Mouse (Mus musculus) kidney, postnatal 36 days (tissue): ENCODE results near the gene Cd72.

Source experiments
- DNase-seq, 2 experiments: peaks; one replicate each; pipeline ENCODE4 v3.0.0; 2021 to 2022; ENCODE audit warnings: mixed read lengths in 2 of 2

The Cd72 gene

DNA sequence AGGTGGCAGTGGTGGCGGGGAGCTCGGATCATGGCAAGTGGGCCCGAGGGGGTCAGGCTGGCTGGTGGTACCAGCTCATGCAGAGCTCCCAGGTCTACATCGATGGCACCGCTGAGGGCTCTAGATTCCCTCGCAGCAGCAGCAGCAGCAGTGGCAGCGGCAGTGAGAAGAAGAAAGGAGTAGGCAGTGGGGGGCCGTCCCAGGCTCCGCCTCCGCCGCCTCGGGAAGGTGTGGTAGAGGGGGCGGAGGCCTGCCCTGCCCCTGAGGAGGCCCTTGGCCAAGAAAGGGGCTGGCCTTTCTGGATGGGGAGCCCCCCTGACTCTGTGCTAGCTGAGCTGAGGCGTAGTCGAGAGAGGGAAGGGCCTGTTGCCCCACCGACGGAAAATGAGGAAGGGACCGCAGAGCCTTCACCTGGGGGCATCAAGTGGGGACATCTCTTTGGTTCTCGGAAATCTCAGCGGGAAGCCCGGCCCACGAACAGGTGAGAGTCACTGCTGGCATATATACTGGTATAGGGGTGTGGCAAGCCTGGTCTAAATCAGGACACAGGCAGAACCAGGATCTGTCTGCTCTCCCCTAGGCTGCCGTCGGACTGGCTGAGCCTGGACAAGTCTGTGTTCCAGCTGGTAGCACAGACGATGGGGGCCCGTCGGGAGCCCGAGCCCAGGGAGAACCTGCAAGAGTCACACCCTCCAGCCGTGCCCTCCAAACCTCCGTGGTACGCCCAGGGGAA is 28.6 kb downstream of the Cd72 start:
- DNase-seq = no peak

DNA sequence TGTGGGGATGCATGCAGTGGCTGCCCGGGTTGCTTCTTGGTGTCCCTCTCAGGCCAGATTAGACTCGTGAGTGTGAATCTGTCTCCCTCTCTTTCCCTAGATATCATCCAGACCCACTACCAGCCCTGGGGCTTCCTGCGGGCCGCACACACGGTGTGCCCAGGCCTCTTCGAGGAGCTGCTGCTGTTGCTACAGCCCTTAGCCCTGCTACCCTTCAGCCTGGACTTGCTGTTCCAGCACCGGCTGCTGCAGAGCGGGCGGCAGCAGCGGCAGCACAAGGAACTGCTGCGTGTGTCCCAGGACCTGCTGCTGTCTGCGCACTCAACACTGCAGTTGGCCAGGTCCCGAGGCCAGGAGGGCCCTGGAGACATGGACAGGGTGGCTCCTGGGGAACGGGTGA is 29.2 kb downstream of the Cd72 start:
- DNase-seq = no peak

DNA sequence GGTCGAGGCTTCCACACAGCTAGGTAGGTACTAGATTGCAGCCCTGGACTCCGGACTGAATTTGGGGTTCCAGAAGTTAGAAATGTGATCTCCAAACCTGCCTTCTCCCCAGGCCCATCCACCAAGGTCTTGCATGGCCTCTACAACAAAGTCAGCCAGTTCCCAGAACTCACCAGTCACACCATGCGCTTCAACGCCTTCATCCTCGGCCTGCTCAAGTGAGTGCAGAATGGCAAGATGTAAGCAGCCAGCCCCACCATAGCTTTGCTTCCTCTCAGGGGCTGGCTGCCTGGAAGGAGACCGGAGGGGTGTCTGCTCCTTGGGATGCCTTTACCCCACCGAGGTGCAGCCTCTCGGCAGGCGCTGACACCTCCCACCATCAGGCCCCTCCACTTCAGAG is 30.4 kb downstream of the Cd72 start:
- DNase-seq = no peak

DNA sequence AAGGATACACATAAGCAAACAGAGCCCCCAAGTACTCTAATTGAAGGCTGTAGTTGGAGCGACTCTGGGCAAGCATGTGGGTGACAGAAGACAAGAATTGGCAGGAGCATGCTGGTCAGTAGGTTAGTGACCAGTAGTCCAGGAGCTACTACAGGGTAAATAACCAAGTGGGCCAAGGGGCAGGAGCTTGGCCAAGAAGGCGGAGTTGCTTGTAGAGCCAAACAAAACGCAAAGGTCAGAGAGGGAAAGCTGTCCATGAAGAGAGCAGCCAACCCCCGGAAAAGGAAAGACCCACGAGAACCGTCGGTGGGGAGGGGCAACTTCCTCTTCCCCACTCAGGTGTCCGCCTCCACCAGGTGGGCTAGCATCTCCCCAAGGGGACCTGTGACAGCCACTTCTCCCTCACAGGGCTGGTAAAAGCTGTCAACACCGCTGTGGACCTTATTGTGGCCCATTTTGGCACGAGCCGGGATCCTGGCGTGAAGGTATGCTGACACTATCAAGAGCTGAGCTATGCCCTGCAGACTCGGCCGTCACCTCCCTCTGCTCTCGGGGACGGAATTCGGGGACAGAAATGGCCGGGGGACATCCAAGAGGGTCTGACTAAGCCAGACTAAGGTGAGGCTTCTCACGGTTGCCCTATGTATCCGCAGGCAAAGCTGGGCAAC is 31.0 kb downstream of the Cd72 start:
- peak; percentile 82 to 90 for DNase-seq

DNA sequence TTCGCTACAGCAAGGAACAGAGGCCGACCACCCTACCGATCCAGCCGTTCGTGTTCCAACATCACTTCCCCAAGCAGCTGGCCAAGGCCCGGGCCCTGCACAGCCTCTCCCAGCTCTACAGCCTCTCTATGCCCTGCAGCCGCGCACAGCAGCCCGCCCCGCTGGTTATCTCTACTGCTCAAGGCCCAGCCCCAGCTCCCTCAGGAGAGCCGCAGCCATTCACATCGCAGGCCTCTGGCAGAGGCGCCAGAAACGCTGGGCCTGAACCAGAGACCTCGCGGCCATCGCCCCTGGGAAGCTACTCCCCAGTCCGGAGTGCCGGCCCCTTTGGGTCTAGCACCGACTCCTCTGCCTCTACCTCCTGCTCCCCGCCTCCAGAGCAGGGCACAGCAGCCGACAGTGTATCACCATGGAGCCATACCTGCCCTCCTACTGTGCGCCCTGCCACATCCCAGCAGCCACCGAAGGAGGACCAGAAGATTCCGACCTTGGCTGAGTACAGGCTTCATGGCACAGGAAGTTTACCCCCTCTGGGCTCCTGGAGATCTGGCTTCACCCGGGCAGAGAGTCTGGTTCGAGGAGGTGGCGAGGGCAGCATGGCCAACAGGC is 32.7 kb downstream of the Cd72 start:
- peak in 1 of 2 experiments; percentile 6 for DNase-seq

DNA sequence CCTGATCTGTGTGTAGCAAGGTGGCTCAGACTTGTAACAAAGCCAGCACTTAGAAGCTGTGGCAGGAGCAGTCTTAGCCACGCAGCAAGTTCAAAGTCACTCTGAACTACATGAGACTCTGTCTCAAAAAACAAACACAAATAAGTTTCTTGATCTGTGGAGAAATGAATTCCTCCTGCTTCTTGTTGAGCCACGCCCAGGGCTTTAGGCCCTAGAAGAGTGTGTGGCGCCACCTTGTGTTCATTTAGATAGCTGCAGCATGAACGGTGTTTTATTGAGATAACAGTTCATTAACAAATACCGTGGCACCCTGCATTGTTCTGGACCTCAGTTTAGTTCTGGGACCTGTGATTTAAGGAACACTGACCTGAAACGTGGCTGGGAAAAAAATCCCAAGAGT is 34.1 kb downstream of the Cd72 start:
- peak; percentile 88 to 90 for DNase-seq

DNA sequence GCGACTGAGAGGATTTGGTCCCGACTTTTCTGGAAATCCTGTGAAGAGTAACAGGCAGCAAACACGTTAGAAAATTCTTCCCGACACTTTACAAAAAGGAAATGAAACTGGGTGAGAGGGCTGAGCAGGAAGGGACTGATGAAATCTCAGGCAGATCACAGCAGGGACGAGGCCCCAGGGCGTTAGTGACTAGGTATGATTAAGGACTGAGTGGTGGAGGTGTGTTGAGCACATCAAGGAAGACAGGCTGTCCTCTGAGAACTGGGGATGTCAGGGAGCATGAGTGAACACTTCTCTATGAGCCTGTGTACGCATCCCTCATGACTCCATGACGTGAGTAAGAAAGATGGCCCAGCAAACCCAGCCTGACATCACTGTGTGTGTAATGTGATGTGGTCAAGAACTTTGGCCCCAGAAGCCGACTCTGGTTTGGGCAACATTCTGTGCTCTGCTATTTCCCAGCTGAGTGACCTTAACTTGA is 34.6 kb downstream of the Cd72 start:
- peak in 1 of 2 experiments; percentile 26 for DNase-seq

DNA sequence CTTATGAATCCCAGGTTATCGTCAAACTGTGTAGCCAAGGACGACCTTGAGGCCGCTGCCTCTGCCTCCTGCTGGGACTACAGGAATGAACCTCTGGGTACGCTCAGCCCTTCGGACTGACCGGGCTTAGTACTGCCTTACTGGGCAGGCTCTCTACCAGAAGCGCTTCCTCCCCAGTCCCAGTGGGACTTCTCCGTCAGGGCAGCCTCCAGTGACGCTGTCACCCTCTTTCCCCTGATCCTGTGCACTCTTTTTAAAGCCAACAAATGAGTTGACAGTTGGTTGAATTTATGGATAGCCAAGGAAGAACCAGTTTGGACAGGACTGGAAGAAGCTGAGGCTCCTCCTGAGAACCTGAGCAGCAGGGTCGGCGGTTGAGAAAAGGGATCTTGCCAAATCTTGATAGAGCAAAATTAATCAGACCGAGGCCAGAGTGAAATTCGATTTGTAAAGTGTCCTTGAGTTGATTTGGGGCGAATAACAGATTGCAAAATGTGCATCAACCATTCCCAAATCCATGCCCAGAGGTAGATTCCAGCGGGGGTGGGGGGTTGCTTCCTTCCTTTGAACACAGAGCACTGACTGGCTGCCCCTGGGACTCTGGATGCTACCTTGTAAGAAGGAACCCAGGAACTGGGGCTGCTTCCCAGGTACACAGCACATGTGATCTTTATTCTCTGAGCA is 35.3 kb downstream of the Cd72 start:
- peak; percentile 78 to 84 for DNase-seq

DNA sequence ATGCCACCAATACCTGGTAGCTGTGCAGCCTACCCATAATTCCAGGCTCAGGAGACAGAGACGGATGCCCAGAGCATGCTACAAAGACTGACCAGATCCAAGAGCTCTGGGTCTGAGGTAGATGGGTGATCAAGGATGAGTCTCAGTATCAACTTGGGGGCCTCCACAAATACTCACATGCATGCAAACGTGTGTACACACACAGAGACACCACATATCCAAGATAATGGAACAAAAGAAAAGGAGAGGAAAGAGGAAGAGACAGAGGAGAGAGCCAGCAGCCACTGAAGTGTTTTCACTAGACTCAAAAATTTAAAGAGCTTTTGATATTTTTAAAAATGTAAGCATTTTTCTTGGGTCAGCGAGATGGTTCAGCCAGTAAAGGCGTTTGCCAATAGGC is 36.0 kb downstream of the Cd72 start:
- peak in 1 of 2 experiments; percentile 2 for DNase-seq

DNA sequence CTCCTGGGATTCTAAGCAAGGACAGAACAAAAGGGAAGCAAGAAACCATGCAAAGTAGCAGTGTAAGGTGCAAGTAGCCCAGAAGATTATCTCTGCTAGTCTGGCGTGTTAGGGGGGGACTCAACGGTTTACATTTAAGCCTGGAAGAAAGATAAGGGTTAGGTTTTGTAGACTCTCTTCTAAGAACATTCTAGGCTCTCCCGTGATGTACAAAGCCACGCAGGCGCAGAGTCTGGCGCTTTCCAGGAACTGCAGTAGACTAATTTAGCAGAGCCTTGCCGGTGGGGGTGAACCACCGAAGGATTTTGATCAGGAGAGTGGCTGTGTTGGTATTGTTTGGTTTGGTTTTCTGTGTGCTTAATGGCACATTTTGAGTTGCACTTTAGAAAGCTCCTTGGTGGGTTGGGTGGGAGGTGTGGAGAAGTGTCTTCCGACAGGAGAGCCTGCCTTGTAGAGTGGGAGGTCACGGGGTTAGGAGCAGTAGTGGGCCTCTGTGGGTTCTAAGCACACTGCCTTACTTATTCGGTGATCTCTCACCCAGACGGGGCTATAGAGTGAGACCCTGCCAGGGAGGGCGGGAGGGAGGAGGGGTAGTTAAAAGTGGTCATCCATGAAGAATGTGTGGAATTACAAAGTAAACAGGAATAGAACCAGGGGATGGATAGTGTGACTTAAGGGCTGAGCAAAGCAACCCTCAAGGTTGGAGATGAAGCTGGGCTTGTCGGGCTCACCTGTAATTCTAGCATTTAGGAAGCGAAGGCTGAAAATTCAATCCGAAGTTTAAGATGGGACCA is 37.0 kb downstream of the Cd72 start:
- DNase-seq = peak in 1 of 2 experiments; percentile 23

DNA sequence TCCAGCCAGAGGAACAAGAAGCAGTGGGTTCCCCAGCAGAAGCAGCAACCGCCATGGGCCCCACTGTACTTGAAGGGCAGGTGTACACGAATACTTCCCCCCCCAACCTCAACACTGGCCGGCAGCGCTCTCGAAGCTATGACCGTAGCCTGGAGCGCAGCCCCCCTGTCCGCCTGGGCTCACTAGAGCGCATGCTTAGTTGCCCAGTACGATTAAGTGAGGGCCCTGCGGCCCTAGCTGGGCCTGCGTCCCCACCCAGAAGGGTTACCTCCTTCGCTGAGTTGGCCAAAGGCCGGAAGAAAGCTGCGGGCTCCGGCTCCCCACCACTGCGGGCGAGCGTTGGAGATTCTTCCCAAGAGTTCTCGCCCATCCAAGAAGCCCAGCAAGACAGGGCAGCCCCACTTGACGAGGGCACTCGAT is 38.3 kb downstream of the Cd72 start:
- no peak for DNase-seq

DNA sequence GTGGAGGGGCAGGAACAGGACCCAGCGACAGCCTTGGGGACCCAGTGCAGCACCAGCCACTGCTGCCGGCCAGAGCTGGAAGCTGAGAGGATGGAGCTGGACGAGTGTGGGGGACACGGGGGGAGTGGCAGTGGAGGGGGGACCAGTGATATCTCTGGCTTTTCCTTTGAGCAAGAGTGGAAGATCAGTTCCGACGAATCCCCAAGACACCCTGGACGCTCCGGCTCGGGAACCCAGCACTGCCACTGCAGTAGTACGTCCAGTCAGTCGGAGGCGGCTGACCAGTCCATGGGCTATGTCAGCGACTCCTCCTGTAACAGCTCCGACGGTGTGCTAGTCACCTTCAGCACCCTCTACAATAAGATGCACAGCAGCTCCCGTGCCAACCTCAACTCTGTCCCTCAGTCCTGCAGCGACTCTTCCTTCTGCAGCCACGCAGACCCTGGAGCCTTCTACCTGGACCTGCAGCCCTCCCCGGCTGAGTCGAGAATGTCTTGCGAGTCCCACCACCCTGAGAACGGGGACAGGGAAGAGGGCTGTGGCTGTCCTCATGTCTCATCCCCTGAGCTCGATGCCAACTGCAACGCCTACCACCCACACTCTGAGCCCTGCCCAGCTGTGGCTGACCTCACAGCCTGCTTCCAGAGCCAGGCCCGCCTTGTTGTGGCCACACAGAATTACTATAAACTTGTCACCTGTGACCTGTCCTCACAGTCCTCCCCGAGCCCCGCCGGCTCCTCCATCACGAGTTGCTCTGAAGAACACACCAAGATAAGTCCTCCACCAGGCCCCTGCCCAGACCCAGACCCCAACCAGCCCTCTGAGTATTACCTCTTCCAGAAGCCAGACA is 39.0 kb downstream of the Cd72 start:
- peak in 1 of 2 experiments; percentile 16 for DNase-seq

DNA sequence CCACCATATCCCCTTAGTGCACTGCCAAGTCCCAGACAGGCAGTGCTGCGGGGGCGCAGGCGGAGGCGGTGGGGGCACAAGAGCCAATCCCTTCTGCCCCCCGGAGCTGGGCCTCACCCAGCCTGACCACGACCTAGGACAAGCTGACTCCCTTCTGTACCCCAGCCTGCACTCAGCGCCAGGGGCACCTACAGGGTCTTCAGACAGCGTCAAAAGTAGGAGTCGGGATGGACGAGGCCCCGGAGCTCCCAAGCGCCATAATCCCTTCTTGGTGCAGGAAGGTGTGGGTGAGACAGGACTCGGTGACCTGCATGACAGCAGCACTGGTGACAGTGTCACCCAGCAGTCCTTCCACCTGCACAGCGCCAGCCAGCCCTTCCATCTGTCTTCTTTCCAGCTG is 39.7 kb downstream of the Cd72 start:
- DNase-seq = no peak

DNA sequence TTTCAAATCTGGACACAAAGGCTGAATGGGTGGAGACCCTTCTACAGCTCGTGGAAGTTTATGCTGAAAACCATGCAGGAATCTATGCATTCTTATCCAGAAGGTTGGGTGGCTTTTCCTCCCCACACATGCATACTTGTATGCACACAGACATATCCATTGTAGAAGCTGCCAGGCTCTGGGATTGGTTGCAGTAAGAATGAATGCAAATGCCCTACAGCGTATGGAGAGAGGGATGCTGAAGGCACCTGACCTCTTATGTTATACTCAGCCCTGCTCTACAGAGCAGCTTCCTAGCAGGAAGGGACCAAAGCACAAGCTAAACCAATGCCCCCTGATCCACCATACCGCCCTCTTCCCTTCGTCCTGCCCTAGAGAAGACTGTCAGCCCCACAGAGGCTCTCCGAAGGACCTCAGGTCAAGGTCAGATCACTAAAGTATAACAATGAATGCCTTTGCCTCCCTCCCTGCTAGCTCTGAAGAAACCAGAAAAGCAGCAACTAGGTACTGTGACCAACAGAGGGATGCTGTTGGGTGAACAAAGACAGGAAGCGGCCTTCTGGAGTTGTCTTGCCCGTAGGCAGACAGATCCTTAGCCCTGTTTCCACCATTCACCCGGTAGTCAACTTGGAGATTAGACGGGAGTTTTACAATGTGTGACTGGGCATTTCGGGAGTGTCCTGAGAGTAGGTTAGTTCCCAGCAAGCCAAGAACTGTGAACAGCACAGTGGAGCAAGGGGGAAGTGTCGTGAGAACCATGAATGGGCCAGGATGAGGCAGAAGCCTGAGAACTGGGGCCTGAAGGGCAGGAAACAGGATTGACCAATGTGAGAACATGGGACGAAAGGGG is 47.1 kb downstream of the Cd72 start:
- DNase-seq = no peak

DNA sequence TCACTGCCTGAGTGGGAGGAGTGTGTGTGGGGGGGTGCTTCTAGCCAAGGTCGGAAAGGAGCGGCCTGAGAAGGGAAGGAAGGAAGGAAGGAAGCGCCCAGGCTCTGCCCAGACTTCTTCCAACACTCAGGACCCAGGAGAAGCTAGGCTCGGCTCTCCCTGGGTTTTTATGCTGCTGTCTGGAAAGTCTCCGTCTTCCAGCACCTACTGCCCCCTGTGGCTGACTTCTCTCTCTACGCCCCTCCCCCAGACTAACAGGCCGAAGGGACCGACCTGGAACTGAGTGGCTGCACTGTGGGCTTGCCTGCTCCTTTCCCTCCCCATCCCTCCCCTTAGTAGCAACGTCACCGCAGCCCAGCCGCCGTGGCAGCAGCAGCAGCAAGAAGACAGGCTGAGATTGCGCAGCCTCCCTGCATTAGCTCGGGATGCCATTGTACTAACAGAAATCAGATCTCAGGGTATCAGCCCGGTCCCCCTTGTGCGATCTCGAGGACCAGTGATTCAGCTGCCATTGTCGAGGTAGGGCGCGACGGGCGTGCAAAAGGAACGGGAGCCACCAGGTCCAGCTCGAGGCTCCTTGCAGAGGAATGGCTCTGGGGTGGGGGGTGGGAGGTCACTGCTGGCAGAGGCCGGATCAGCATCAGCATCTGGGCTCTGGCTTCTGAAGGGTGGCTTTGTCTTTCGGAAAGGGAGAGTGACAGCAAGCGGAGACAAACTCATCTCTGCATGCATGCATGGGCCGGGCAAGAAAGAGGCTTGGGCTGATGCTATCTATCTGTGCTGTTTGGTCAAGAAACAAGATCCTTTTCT is 48.1 kb downstream of the Cd72 start:
- peak; percentile 87 to 92 for DNase-seq

DNA sequence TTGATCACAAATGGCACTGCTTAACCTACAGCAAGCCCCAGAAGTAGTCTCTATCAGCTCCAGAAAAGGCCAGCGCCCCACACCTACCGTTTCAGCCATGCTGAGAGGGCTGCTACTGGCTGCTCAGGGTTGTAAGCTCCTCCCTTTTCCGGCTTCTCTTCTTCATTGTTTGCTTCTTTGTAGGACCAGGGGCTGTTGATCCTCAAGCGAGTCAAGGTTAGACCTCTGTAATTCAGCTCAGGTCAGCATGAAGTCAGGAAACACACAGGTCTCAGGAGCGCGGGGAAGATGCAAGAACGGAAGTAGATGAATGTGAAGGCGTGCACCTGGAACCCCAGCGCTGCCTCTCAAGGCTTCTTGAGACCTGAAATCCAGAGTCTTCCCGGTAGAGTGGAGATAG is 49.7 kb downstream of the Cd72 start:
- no peak for DNase-seq

DNA sequence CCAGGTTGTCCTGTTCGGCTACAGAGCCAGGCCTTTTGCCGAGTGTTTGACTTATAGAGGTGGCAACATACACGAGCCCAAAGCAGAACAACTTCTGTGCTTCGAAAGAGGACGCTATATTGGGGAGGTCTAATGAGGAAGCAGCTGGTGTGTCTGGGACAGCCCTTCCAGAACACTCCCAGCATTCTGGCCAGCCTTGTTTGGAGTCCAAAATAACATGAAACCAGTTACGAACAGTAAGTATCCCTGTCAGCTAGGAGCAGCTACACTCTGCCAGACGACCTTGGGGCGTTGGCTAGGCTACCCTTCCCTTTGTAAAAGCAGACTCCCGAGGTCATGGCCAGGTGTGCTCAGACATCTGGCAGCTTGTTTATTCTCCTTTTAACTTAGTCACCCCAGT is 52.2 kb downstream of the Cd72 start:
- no peak for DNase-seq

DNA sequence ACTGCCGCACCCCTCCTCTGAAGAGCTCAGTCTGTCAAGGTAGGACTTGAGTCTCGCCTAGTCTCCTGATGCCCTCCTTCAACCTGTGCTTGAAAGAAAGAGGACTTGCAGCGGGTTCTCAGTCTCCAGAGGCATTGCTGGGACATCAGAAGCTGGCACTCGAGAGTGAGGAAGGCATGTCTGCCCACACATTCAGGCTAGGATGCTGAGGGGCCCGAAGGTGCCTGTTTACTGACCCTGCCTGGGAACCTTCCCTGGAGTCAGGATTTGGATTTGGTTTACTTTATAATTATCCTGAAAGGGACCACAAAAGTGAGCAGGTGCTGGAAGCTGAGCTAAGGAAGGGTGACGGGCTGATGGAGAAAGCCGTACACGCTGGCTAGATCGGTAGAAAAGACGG is 52.9 kb downstream of the Cd72 start:
- DNase-seq = no peak

DNA sequence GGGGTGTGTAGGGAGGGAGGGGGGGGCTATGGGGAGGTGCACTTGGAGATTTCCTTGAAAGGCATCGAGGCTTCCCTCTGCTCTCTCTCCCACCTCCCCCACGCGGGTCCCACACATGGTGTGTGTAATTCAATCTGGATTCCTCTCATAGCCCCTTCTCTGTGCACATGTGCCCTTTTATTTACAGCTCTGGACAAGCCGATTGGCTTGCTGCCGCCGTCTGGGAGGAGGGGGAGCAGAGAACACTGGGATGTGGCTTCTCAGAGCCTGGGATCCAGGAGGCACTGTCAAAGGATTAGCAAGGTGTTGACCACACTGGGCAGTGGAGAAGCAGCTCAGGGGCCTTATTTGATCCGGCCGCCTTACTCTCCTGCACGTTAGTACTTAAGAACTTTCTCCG is 53.5 kb downstream of the Cd72 start:
- no peak for DNase-seq
